Mouse (Mus musculus) intestine, embryonic 16.5 days (tissue): ENCODE data around the gene Slain1. TPM values are rescaled to one million over a fixed set of nuclear protein-coding genes. Genes with fewer than 3 reads are reported as not detected.

ENCODE experiments used
- ATAC-seq: fragments of 200-750 bp; cut with Nextera tagmentation; 2 replicates; pipeline ENCODE4 v1.8.0; 2017; ENCODE audit warnings: moderate TSS enrichment, moderate library complexity
- H3K27ac ChIP-seq: fragments of 300-500 bp; sonication (generic); 2 replicates; pipeline ENCODE4 v1.5.1; 2014; ENCODE audit warnings: mild to moderate bottlenecking, low read length
- H3K27me3 ChIP-seq: fragments of 300-500 bp; sonication (generic); replicated peaks from 2 replicates; pipeline ENCODE4 v1.6.1; 2014; ENCODE audit warnings: low read length, control low read depth, mixed read lengths; ENCODE audit not compliant: control insufficient read depth, insufficient read depth
- H3K36me3 ChIP-seq: fragments of 300-500 bp; sonication (generic); 2 replicates; pipeline ENCODE4 v1.6.1; 2014; ENCODE audit warnings: low read length, control low read depth; ENCODE audit not compliant: control insufficient read depth, insufficient read depth
- H3K4me1 ChIP-seq: fragments of 300-500 bp; sonication (generic); 2 replicates; pipeline ENCODE4 v1.6.1; 2014; ENCODE audit warnings: low read length, control low read depth, mixed read lengths; ENCODE audit not compliant: control insufficient read depth, insufficient read depth
- H3K4me2 ChIP-seq: fragments of 300-500 bp; sonication (generic); 2 replicates; pipeline ENCODE4 v1.6.1; 2014; ENCODE audit warnings: low read depth, low read length, control low read depth
- H3K4me3 ChIP-seq: fragments of 300-500 bp; sonication (generic); 2 replicates; pipeline ENCODE4 v1.5.1; 2014; ENCODE audit warnings: mild to moderate bottlenecking, low read length
- H3K9ac ChIP-seq: fragments of 300-500 bp; sonication (generic); 2 replicates; pipeline ENCODE4 v1.6.1; 2014; ENCODE audit warnings: low read depth, low read length
- H3K9me3 ChIP-seq: fragments of 300-500 bp; sonication (generic); 2 replicates; pipeline ENCODE4 v1.6.1; 2016; ENCODE audit warnings: low read length, control low read depth; ENCODE audit not compliant: control insufficient read depth
- WGBS: fragments of 180-500 bp; shearing (Covaris S2); extraction: QIAGEN DNeasy Blood & Tissue Kit; methylation state at CpG from one replicate; pipeline ENCODE4 v1.1.7; 2014; 5-methylcytosine and 5-hydroxymethylcytosine counted together
- polyA plus RNA-seq: library from polyadenylated mRNA; unstranded; fragments of >200 nt; fragmentation: Nextera tagmentation; extraction: Ambion mirVana; gene quantifications from 2 replicates; pipeline ENCODE4 v1.2.1, GENCODE M21; 2015

The Slain1 gene
- polyA plus RNA-seq, 1 experiment from 2014 or later: 0.57 TPM

- Histone ChIP-seq H3K36me3 (no peaks in the 10 kb centered on the region), H3K4me1 (peaks cover 3% of the 10 kb centered on the region; the same call in 1 of the 2 replicates), H3K4me2 (no peak overlapping the region), H3K9me3 (no peaks in the 10 kb centered on the region), H3K4me3 (no peak overlapping the region), H3K9ac (no peak overlapping the region), H3K27ac (no peak overlapping the region), H3K27me3 (0 out of 2 replicates have a peak, but pooled peaks cover 6% of the 10 kb centered on the region)
- 78% methylated on average over 5 of the region's 5 CpGs for WGBS
- no peak for ATAC-seq
Observed at GRCm38 (mm10) chr14:103655448-103655847, 5.4 kb downstream of the Slain1 start.

GRCm38 (mm10) chr14:103657876-103658275 is 7.8 kb downstream of the Slain1 start:
- Histone ChIP-seq H3K36me3 (no peaks in the 10 kb centered on the region; the same call in 1 of the 2 replicates), H3K4me1 (no peaks in the 10 kb centered on the region; the same call in 1 of the 2 replicates), H3K9ac (no peak overlapping the region), H3K4me3 (no peak overlapping the region), H3K27ac (no peak overlapping the region), H3K9me3 (no peaks in the 10 kb centered on the region), H3K4me2 (no peak overlapping the region), H3K27me3 (no peaks in the 10 kb centered on the region)
- 65% methylated on average over 4 of the region's 4 CpGs for WGBS
- ATAC-seq: no peak

- WGBS: 84% methylated on average over 7 of the region's 7 CpGs
- H3K27ac ChIP-seq: no peak overlapping the region
Observed at GRCm38 (mm10) chr14:103663026-103663425, 13.0 kb downstream of the Slain1 start.

GRCm38 (mm10) chr14:103664391-103664790 is 14.4 kb downstream of the Slain1 start:
- ATAC-seq: no peak

More at GRCm38 (mm10) chr14:103663026-103663425, 13.0 kb downstream of the Slain1 start:
- Histone ChIP-seq H3K4me2 (no peak overlapping the region), H3K9me3 (no peaks in the 10 kb centered on the region), H3K4me1 (no peaks in the 10 kb centered on the region), H3K9ac (no peak overlapping the region), H3K4me3 (no peak overlapping the region), H3K36me3 (no peaks in the 10 kb centered on the region; the same call in 1 of the 2 replicates), H3K27me3 (no peaks in the 10 kb centered on the region)
- ATAC-seq: no peak

GRCm38 (mm10) chr14:103666347-103666954 is 16.4 kb downstream of the Slain1 start:
- Histone ChIP-seq H3K4me1 (no peaks in the 10 kb centered on the region), H3K27ac (no peak overlapping the region), H3K4me2 (no peak overlapping the region), H3K4me3 (no peak overlapping the region), H3K9me3 (no peaks in the 10 kb centered on the region), H3K36me3 (no peaks in the 10 kb centered on the region; the same call in 1 of the 2 replicates), H3K9ac (no peak overlapping the region), H3K27me3 (no peaks in the 10 kb centered on the region)
- ATAC-seq: peak; percentile 97
- 63% methylated on average over 8 of the region's 8 CpGs for WGBS

More at GRCm38 (mm10) chr14:103664391-103664790, 14.4 kb downstream of the Slain1 start:
- Histone ChIP-seq H3K4me2 (no peak overlapping the region), H3K27me3 (no peaks in the 10 kb centered on the region), H3K4me1 (no peaks in the 10 kb centered on the region), H3K9me3 (no peaks in the 10 kb centered on the region), H3K9ac (no peak overlapping the region), H3K36me3 (no peaks in the 10 kb centered on the region; the same call in 1 of the 2 replicates), H3K4me3 (no peak overlapping the region), H3K27ac (no peak overlapping the region)
- 69% methylated on average over 4 of the region's 4 CpGs for WGBS

- Histone ChIP-seq H3K4me3 (no peak overlapping the region), H3K27me3 (no peaks in the 10 kb centered on the region), H3K9ac (no peak overlapping the region), H3K36me3 (no peaks in the 10 kb centered on the region; the same call in 1 of the 2 replicates), H3K4me2 (no peak overlapping the region), H3K9me3 (no peaks in the 10 kb centered on the region), H3K4me1 (no peaks in the 10 kb centered on the region), H3K27ac (no peak overlapping the region)
- ATAC-seq: peak; percentile 41; the same call in 1 of the 2 replicates
- 84% methylated on average over 8 of the region's 8 CpGs for WGBS
Observed at GRCm38 (mm10) chr14:103667036-103667435, 17.0 kb downstream of the Slain1 start.

GRCm38 (mm10) chr14:103679395-103680217 is 29.6 kb downstream of the Slain1 start:
- no peak overlapping the region for H3K4me3 ChIP-seq
- WGBS: 40% methylated on average over 18 of the region's 18 CpGs
- no peaks in the 10 kb centered on the region for H3K9me3 ChIP-seq
- peak overlapping the region; percentile 28; the same call in 1 of the 2 replicates for H3K4me2 ChIP-seq
- H3K36me3 ChIP-seq: no peaks in the 10 kb centered on the region
- 0 out of 2 replicates have a peak, but pooled peaks have one; percentile 28 for ATAC-seq
- 0 out of 2 replicates have a peak, but pooled peaks cover 3% of the 10 kb centered on the region for H3K4me1 ChIP-seq
- no peaks in the 10 kb centered on the region for H3K27me3 ChIP-seq
- H3K27ac ChIP-seq: no peak overlapping the region
- no peak overlapping the region for H3K9ac ChIP-seq

- 0 out of 2 replicates have a peak, but pooled peaks cover 3% of the 10 kb centered on the region for H3K4me1 ChIP-seq
- no peaks in the 10 kb centered on the region for H3K9me3 ChIP-seq
- peak overlapping the region; percentile 28; the same call in 1 of the 2 replicates for H3K4me2 ChIP-seq
- no peak overlapping the region for H3K9ac ChIP-seq
- H3K36me3 ChIP-seq: no peaks in the 10 kb centered on the region
- H3K4me3 ChIP-seq: no peak overlapping the region
- H3K27me3 ChIP-seq: no peaks in the 10 kb centered on the region
- no peak overlapping the region for H3K27ac ChIP-seq
- 50% methylated on average over 7 of the region's 7 CpGs for WGBS
- peak; percentile 44; the same call in 1 of the 2 replicates for ATAC-seq
Observed at GRCm38 (mm10) chr14:103680285-103680819, 30.3 kb downstream of the Slain1 start.
